Mouse (Mus musculus) heart, adult 2 months (tissue): ENCODE data around the gene Olfr1191-ps1.

ENCODE experiments used
- CTCF ChIP-seq: fragments of 200-600 bp; IDR thresholded peaks from 2 replicates; pipeline ENCODE4 v1.8.1; 2022; ENCODE audit warnings: antibody characterized with exemption, mild to moderate bottlenecking, moderate library complexity
- EP300 ChIP-seq: fragments of 200-500 bp; IDR thresholded peaks from 2 replicates; pipeline ENCODE4 v1.6.1; 2011; ENCODE audit warnings: low read depth, low read length, control low read depth; ENCODE audit not compliant: insufficient read depth
- POLR2A ChIP-seq: fragments of 200-500 bp; IDR thresholded peaks from 2 replicates; pipeline ENCODE4 v1.6.1; 2011; ENCODE audit warnings: mild to moderate bottlenecking, low read depth, low read length, control low read depth; ENCODE audit not compliant: insufficient read depth

DNA sequence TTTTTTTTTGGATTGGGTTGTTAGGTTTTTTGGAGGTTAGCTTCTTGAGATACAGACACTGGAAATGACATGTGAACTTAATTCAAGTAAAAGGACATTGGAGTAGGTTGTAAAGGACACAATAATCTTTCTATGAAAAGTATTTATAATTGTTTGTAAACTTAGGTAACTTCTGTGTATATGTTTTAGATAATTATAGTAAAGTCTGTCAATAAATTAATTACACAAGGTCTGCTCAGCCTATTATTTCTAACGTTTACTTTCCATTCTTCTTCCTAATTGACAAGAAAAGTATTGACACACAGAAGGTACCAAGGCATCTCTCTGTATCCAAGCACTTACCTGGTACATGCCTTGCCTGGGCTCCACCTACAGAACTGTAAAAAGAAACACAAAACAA is 7.9 kb downstream of the Olfr1191-ps1 start, which contains the start of gene Olfr1192-ps1:
- no peak for TF ChIP-seq CTCF
- TF ChIP-seq POLR2A, result no peak
- TF ChIP-seq EP300, result no peak
